Mouse (Mus musculus) intestine, embryonic 16.5 days (tissue): ENCODE measurements around the gene Idh3g. TPM values are rescaled to one million over a fixed set of nuclear protein-coding genes. Genes with fewer than 3 reads are reported as not detected.
A peak's percentile ranks its signal among the peaks of the same experiment; 100 is the strongest.

Experiments used
- ATAC-seq: fragments of 200-750 bp; cut with Nextera tagmentation; 2 replicates; pipeline ENCODE4 v1.8.0; 2017; ENCODE audit warnings: moderate TSS enrichment, moderate library complexity
- H3K27ac ChIP-seq: fragments of 300-500 bp; sonication (generic); 2 replicates; pipeline ENCODE4 v1.5.1; 2014; ENCODE audit warnings: mild to moderate bottlenecking, low read length
- H3K27me3 ChIP-seq: fragments of 300-500 bp; sonication (generic); replicated peaks from 2 replicates; pipeline ENCODE4 v1.6.1; 2014; ENCODE audit warnings: low read length, control low read depth, mixed read lengths; ENCODE audit not compliant: control insufficient read depth, insufficient read depth
- H3K36me3 ChIP-seq: fragments of 300-500 bp; sonication (generic); 2 replicates; pipeline ENCODE4 v1.6.1; 2014; ENCODE audit warnings: low read length, control low read depth; ENCODE audit not compliant: control insufficient read depth, insufficient read depth
- H3K4me1 ChIP-seq: fragments of 300-500 bp; sonication (generic); 2 replicates; pipeline ENCODE4 v1.6.1; 2014; ENCODE audit warnings: low read length, control low read depth, mixed read lengths; ENCODE audit not compliant: control insufficient read depth, insufficient read depth
- H3K4me2 ChIP-seq: fragments of 300-500 bp; sonication (generic); 2 replicates; pipeline ENCODE4 v1.6.1; 2014; ENCODE audit warnings: low read depth, low read length, control low read depth
- H3K4me3 ChIP-seq: fragments of 300-500 bp; sonication (generic); 2 replicates; pipeline ENCODE4 v1.5.1; 2014; ENCODE audit warnings: mild to moderate bottlenecking, low read length
- H3K9ac ChIP-seq: fragments of 300-500 bp; sonication (generic); 2 replicates; pipeline ENCODE4 v1.6.1; 2014; ENCODE audit warnings: low read depth, low read length
- H3K9me3 ChIP-seq: fragments of 300-500 bp; sonication (generic); 2 replicates; pipeline ENCODE4 v1.6.1; 2016; ENCODE audit warnings: low read length, control low read depth; ENCODE audit not compliant: control insufficient read depth
- WGBS: fragments of 180-500 bp; shearing (Covaris S2); extraction: QIAGEN DNeasy Blood & Tissue Kit; methylation state at CpG from one replicate; pipeline ENCODE4 v1.1.7; 2014; 5-methylcytosine and 5-hydroxymethylcytosine counted together
- polyA plus RNA-seq: library from polyadenylated mRNA; unstranded; fragments of >200 nt; fragmentation: Nextera tagmentation; extraction: Ambion mirVana; gene quantifications from 2 replicates; pipeline ENCODE4 v1.2.1, GENCODE M21; 2015

The Idh3g gene
- 267 and 269 TPM in 2 replicates for polyA plus RNA-seq

DNA sequence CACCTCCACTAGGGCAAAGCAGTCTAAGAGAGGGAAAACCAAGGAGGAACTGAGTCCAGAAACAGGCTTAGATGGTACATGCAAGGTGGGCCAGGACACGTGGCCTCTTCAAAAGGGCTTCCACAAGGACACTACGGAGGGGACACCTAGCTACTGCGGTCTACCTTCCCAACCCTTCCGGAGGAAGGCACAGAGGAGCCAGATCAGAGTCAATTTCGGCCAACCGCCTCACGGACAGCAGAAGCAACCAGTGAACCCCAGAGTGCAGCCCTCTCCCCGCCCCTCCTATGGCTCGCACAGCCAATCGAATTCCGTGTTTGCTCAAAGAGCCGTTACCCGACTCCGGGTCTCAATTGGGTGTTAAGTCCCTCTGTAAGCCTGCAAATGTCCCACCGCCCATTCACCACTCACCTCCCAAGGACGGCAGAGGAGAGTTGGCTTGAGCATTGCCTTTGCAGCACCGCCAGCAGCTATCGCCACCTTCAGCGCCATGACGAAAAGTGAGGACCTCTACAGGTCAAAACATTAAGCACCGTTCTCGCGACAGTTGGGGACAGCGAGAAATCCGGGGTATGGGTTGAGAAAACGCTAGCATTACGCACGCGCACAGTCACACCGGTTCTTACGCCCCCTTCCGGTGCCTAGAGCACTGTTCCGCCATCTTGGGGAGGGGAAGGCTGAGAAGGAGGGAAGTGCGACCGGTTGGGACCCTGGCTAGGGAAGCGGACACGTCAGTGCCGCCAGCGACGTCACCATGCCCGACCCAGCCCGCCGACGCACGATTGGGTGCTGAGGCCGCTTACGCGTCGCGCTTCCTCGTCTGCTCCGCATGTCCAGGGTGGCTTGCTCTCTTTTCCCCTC, at the start of gene Idh3g, which contains the start of gene Ssr4:
Gene Idh3g, minus strand, starts transcription at position 534 of the 861 bp plus-strand sequence.
Gene Ssr4, plus strand, starts transcription at position 665 of the 861 bp plus-strand sequence.
- Histone ChIP-seq H3K36me3 (no peaks in the 10 kb centered on the region), H3K9ac (peak within 1 kb of the TSS; percentile 78), H3K4me1 (peaks cover 11% of the 10 kb centered on the region; the same call in 1 of the 2 replicates), H3K27me3 (no peaks in the 10 kb centered on the region; the same call in 1 of the 2 replicates), H3K9me3 (no peaks in the 10 kb centered on the region), H3K4me2 (peak within 1 kb of the TSS; percentile 67), H3K27ac (peak within 1 kb of the TSS; percentile 86), H3K4me3 (peak within 1 kb of the TSS; percentile 62)
- peak; percentile 97 for ATAC-seq
- 11% methylated on average over 49 of the region's 52 CpGs for WGBS

DNA sequence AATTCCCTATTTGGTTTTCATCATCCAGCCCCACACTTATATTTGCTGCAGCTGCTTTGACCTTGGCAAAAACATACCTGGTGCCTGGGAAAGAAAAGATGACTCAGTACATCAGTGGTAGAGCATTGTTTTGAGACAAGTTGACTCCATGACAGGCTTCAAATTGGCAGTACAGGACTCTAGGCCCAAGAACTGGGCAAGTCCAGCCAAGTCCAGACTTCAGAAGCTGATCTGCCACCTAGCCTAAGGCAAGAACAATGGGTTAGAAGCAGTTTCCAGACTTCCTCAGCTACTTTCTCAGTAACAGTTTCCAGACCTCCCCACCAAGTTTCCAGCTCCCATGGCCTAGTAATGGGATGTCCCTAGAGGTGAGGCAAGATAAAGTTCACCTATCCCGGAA, 49.0 kb upstream of the Idh3g start:
- Histone ChIP-seq H3K36me3 (no peaks in the 10 kb centered on the region), H3K4me2 (no peak overlapping the region), H3K27ac (no peak overlapping the region), H3K27me3 (no peaks in the 10 kb centered on the region), H3K4me1 (no peaks in the 10 kb centered on the region), H3K9me3 (no peaks in the 10 kb centered on the region), H3K4me3 (no peak overlapping the region), H3K9ac (no peak overlapping the region)
- no peak for ATAC-seq
- WGBS, result 93% methylated on average over 1 of the region's 1 CpGs

DNA sequence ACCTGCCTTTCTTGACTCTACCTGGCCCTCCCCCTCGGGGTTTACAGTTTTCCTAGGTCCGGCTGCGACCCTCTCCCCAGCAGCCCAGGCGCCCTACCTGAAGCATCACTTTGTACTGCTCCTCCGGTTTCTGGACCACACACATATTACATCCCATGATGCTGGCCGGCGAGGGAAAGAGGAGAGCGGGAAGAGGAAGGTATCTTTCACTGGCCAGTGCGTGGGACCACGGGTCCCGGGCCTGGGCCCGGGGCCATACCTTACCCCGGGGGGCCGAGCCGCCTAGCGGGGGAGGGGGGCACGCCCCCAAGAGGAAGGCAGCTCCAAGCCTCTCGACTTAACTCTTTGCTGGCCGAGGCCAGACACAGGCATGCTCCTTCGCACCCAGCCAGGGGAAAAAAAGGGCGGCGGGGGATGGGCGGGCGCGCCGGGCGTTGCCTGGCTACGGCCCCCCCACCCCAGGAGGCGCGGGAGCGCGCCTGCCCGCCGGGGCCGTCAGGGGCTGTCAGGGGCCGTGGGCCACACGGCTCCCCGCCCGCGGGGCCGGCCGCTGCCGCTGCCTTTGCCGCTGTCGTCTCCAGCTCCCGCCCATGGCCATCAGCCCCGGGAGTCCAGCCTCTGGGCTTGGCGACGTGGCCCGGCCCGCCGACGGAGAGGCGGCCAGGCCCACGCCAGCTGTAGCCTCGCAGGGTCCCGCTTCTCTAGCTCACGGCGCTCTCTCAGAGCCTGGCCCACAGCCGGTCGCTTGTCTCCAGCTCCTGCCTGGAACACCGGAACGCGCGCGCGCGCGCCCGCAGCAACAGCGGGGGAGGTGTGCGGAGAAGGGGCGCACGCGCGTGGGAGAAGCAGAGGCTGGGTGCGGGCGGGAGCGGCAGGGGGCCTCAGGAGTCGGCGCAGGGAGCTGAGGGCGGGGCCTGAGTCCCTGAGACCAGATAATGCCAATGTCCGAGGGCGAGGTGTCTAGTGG, 37.8 kb upstream of the Idh3g start, which contains the start of gene Pdzd4:
Gene Pdzd4, minus strand, starts transcription at position 785 of the 967 bp plus-strand sequence.
- Histone ChIP-seq H3K9me3 (no peaks in the 10 kb centered on the region), H3K27me3 (peaks cover 16% of the 10 kb centered on the region), H3K9ac (peak within 1 kb of the TSS; percentile 67), H3K4me3 (peak within 1 kb of the TSS; percentile 63), H3K27ac (no peak within 1 kb of the TSS), H3K36me3 (no peaks in the 10 kb centered on the region), H3K4me2 (peak within 1 kb of the TSS; percentile 73), H3K4me1 (no peaks in the 10 kb centered on the region)
- 14% methylated on average over 65 of the region's 84 CpGs for WGBS
- ATAC-seq, result peak; percentile 75

DNA sequence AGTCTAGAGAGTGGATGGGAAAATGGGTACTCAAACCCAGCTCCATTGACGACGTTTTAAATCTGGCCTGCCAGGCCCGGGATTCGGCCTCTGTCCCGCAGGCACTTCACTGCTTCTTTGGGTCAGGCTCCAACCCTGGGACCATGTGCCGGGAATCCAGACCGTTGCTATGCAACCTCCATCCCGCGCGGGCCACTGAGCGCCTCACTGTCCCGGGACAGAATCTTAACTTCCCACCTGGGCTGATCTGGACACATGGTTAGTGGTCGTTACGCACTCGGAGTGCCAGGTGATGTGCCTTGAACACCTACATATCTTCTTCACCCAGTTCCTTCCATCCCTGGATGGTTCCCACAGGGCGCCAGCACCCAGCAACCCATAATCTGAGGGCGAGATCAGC, 37.0 kb upstream of the Idh3g start:
- H3K9ac ChIP-seq, result peak overlapping the region; percentile 19; the same call in 1 of the 2 replicates
- H3K9me3 ChIP-seq, result no peaks in the 10 kb centered on the region
- no peaks in the 10 kb centered on the region for H3K4me1 ChIP-seq
- H3K27me3 ChIP-seq, result peaks cover 16% of the 10 kb centered on the region
- H3K4me2 ChIP-seq, result peak overlapping the region; percentile 73
- no peak overlapping the region for H3K27ac ChIP-seq
- no peaks in the 10 kb centered on the region for H3K36me3 ChIP-seq
- WGBS, result 13% methylated on average over 17 of the region's 17 CpGs
- ATAC-seq, result no peak
- H3K4me3 ChIP-seq, result peak overlapping the region; percentile 63

DNA sequence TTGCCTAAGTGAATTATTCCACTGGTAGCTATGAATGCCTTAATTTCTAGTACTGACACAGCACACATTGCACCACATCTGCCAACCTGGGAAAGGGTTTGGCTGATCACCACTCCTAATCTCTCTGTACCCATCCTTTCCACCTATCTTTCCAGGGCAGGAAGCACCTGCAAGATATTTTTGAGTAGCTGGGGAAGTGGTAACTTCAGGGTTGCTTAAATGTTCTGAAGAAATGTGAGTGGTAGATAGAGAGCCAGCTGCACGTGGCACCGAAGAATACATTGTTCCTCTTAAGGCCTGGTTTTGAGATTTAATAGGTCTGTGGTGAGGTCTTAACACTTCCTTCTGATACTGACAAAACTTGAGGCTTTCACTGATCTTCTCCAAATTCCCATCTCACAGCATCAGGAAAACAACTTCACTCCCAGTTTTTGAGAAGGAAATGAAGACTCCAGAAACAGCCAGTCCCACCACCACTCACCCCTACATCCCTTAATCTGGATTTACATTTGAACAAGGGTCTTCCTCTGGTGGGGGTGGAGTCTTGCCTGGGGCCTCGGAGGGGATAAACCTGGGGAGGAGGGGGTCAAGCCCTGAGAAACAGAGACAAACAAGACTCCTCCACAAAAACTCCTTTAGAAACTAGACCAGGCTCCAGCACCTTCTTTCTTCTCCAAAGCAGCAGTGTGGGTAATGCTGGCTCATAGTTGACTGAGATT, 30.1 kb upstream of the Idh3g start:
- Histone ChIP-seq H3K4me1 (no peaks in the 10 kb centered on the region), H3K4me2 (no peak overlapping the region), H3K36me3 (no peaks in the 10 kb centered on the region), H3K4me3 (no peak overlapping the region), H3K9ac (no peak overlapping the region), H3K9me3 (no peaks in the 10 kb centered on the region), H3K27ac (no peak overlapping the region), H3K27me3 (no peaks in the 10 kb centered on the region)
- 58% methylated on average over 3 of the region's 3 CpGs for WGBS
- no peak for ATAC-seq

DNA sequence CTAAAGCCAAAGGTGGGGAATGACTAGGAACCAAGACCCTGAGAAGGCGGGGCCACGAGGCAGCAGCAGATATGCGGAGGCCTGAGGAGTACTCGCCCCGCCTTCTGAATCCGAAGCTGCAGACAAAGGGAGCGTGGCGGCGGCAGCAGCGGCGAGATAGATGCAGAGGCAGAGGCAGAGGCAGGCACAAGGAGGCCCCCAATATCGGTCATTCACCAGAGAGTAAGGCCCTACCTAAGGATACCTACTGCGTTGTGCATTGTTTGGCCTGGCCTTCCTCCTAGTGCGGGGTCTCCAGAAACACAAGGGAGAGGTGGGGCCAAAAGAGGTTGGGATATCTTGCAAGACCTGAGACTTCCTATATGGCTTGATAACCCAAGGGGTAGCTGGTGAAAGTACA, 28.4 kb upstream of the Idh3g start:
- ATAC-seq, result no peak; the same call in 1 of the 2 replicates
- H3K27ac ChIP-seq, result no peak overlapping the region
- 17% methylated on average over 14 of the region's 14 CpGs for WGBS
- H3K36me3 ChIP-seq, result no peaks in the 10 kb centered on the region
- H3K4me1 ChIP-seq, result no peaks in the 10 kb centered on the region
- peak overlapping the region; percentile 29 for H3K4me3 ChIP-seq
- H3K9me3 ChIP-seq, result no peaks in the 10 kb centered on the region
- H3K4me2 ChIP-seq, result peak overlapping the region; percentile 48
- H3K27me3 ChIP-seq, result no peaks in the 10 kb centered on the region
- H3K9ac ChIP-seq, result peak overlapping the region; percentile 56; the same call in 1 of the 2 replicates

DNA sequence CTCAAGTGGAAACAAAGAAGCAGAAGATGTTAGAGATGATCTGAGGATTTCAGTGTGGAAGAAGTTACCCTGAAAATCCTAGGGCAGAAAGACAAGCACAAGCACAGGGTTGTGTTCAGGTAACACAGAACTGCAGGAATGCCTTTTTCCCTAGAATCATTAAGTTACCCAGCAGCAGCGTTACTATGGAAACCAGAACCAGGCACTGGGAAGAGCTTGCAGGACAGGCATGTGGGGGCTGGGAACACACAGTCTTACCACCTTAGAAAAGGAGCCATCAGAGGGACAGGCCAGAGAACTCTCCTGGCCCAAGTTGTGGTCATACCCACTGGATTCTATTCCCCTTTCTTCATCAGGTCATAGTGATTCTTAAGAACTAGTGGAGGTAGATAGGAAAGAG, 19.1 kb upstream of the Idh3g start:
- H3K36me3 ChIP-seq, result no peaks in the 10 kb centered on the region
- 65% methylated on average over 1 of the region's 1 CpGs for WGBS
- H3K4me2 ChIP-seq, result no peak overlapping the region
- H3K4me3 ChIP-seq, result no peak overlapping the region
- H3K27me3 ChIP-seq, result no peaks in the 10 kb centered on the region
- no peak overlapping the region for H3K27ac ChIP-seq
- no peak overlapping the region for H3K9ac ChIP-seq
- no peaks in the 10 kb centered on the region for H3K4me1 ChIP-seq
- ATAC-seq, result no peak
- H3K9me3 ChIP-seq, result no peaks in the 10 kb centered on the region

DNA sequence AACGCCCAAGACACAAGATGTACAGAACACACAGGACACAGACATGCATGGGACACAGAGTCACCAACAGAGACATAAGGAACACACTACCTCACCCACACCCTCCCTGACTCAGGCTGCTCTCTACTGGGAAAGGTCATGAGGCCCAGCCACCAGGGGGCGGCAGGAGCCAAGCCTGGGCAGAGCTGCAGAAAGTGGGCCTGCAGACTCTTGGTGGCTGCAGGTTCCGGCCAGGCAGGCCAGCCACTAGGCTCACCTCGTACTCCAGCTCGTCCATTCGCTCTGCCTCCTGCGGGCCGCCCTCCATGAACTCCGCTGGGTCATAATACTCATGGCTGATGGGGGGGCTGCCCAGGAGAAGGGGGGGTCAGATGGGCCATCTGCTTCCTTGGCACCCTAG, 11.8 kb upstream of the Idh3g start:
- no peak overlapping the region for H3K9ac ChIP-seq
- no peaks in the 10 kb centered on the region for H3K36me3 ChIP-seq
- H3K9me3 ChIP-seq, result no peaks in the 10 kb centered on the region
- H3K27me3 ChIP-seq, result no peaks in the 10 kb centered on the region
- peak; percentile 79 for ATAC-seq
- no peaks in the 10 kb centered on the region for H3K4me1 ChIP-seq
- no peak overlapping the region for H3K4me2 ChIP-seq
- WGBS, result 37% methylated on average over 9 of the region's 9 CpGs
- no peak overlapping the region for H3K27ac ChIP-seq
- no peak overlapping the region for H3K4me3 ChIP-seq
